Mouse (Mus musculus) embryonic facial prominence, embryonic 15.5 days (tissue): ENCODE data around the gene Crisp4. TPM values are rescaled to one million over a fixed set of nuclear protein-coding genes. Genes with fewer than 3 reads are reported as not detected.

ENCODE experiments used
- ATAC-seq: fragments of 200-750 bp; cut with Nextera tagmentation; 2 replicates; pipeline ENCODE4 v1.8.0; 2017; ENCODE audit warnings: low read depth, moderate TSS enrichment; ENCODE audit not compliant: insufficient number of reproducible peaks, low FRiP score, low TSS enrichment
- H3K27ac ChIP-seq: fragments of 300-500 bp; sonication (generic); replicated peaks from 2 replicates; pipeline ENCODE4 v1.5.1; 2015; ENCODE audit warnings: mild to moderate bottlenecking, inconsistent platforms
- H3K27me3 ChIP-seq: fragments of 300-500 bp; sonication (generic); 2 replicates; pipeline ENCODE4 v1.6.1; 2015; ENCODE audit warnings: inconsistent platforms
- H3K36me3 ChIP-seq: fragments of 300-500 bp; sonication (generic); 2 replicates; pipeline ENCODE4 v1.6.1; 2015; ENCODE audit warnings: mild to moderate bottlenecking, inconsistent platforms
- H3K4me1 ChIP-seq: fragments of 300-500 bp; sonication (generic); 2 replicates; pipeline ENCODE4 v1.6.1; 2015; ENCODE audit warnings: inconsistent platforms
- H3K4me2 ChIP-seq: fragments of 300-500 bp; sonication (generic); replicated peaks from 2 replicates; pipeline ENCODE4 v1.6.1; 2015; ENCODE audit warnings: mild to moderate bottlenecking, inconsistent platforms
- H3K4me3 ChIP-seq: fragments of 300-500 bp; sonication (generic); replicated peaks from 2 replicates; pipeline ENCODE4 v1.5.1; 2015; ENCODE audit warnings: mild to moderate bottlenecking, inconsistent platforms
- H3K9ac ChIP-seq: fragments of 300-500 bp; sonication (generic); 2 replicates; pipeline ENCODE4 v1.6.1; 2015; ENCODE audit warnings: inconsistent platforms
- H3K9me3 ChIP-seq: fragments of 300-500 bp; sonication (generic); replicated peaks from 2 replicates; pipeline ENCODE4 v1.6.1; 2016; ENCODE audit warnings: inconsistent platforms
- WGBS: fragments of 180-500 bp; shearing (Covaris S2); methylation state at CpG from one replicate; pipeline ENCODE4 v1.1.7; 2015; 5-methylcytosine and 5-hydroxymethylcytosine counted together
- polyA plus RNA-seq: library from polyadenylated mRNA; unstranded; fragments of >200 nt; fragmentation: Nextera tagmentation; extraction: Ambion mirVana; gene quantifications from 2 replicates; pipeline ENCODE4 v1.2.1, GENCODE M21; 2015

Gene Crisp4
- polyA plus RNA-seq, 1 experiment from 2014 or later = not detected

- WGBS = 31% methylated on average over 5 of the region's 5 CpGs
- Histone ChIP-seq H3K36me3 (no peaks in the 10 kb centered on the region), H3K9ac (no peak overlapping the region), H3K27ac (no peak overlapping the region), H3K4me2 (no peak overlapping the region), H3K4me1 (no peaks in the 10 kb centered on the region), H3K27me3 (no peaks in the 10 kb centered on the region), H3K4me3 (no peak overlapping the region), H3K9me3 (no peaks in the 10 kb centered on the region)
- ATAC-seq = no peak
Observed at GRCm38 (mm10) chr1:18105866-18106529, 39.7 kb downstream of the Crisp4 start.

GRCm38 (mm10) chr1:18105029-18105865 is 40.5 kb downstream of the Crisp4 start:
- H3K4me2 ChIP-seq = no peak overlapping the region
- H3K27me3 ChIP-seq = no peaks in the 10 kb centered on the region
- H3K36me3 ChIP-seq = no peaks in the 10 kb centered on the region
- no peak overlapping the region for H3K9ac ChIP-seq
- no peak overlapping the region for H3K27ac ChIP-seq
- no peak overlapping the region for H3K4me3 ChIP-seq
- no peaks in the 10 kb centered on the region for H3K9me3 ChIP-seq
- H3K4me1 ChIP-seq = no peaks in the 10 kb centered on the region
- ATAC-seq = no peak
- 59% methylated on average over 1 of the region's 1 CpGs for WGBS

Other genes starting within 250 kb of the Crisp4 start
- not detected in 2 replicates for gene Defb18, start 91.5 kb upstream of the Crisp4 start, polyA plus RNA-seq
- gene Defb41, start 119.2 kb upstream of the Crisp4 start, polyA plus RNA-seq = not detected in 2 replicates